Mouse (Mus musculus) gastrocnemius, postnatal 36 days (tissue): ENCODE results near the gene B3gat3. TPM values are rescaled to one million over a fixed set of nuclear protein-coding genes. Genes with fewer than 3 reads are reported as not detected.
A peak's percentile ranks its signal among the peaks of the same experiment; 100 is the strongest.
"Not testable (repeated sequence)": the region's sequence is repeated elsewhere in the genome, so short reads cannot be mapped to it uniquely, and the experiment has no call there.

Source experiments
- DNase-seq, 2 experiments: peaks; one replicate each; pipeline ENCODE4 v3.0.0; 2022
- intact Hi-C: fragments of 180-260 bp; cut with DNase I; formaldehyde crosslinking; loops from one replicate; pipeline ENCODE4 v1.15.1; 2025
- total RNA-seq, 2 experiments: library from RNA; stranded (reverse); gene quantifications; 2 replicates each; pipeline ENCODE4 v1.2.3; 2021

The B3gat3 gene
- total RNA-seq, 2 experiments from 2014 or later: 28.3 to 31.2 TPM

GRCm38 (mm10) chr19:8897211-8897864 is 22.8 kb upstream of the B3gat3 start:
- intact Hi-C loops: not testable (repeated sequence)
- DNase-seq: peak; percentile 33 to 53

DNA sequence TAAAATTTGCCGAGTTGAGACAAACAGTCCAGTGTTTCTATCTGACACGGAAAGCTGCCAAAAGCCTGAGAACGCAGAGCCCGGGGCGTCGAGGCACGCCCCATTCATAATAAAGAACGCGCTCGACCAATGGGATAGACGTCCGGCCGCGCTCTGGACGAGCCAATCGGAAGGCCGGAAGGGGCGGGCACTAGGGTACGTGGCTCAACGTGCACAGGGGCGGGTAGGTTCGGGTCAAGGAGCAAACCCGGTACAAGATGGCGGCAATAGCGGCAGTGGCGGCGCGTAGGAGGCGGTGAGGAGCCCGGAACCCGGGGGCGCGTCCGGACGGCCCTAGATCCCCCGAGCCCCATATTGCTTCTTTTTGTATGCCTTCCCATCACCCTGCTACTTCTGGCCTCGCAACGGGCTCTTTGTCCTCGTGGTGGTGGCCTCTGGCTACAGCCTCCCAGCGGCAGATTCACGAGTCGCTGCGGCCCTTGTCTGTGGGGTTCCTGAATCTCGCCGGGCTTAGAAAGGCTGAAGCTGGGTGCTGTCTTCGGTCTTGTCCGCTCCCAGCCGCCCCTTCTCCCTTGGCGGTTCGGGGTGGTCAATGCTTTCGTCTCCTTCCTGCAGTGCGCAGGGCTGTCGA is 22.2 kb upstream of the B3gat3 start, which contains the start of gene Ganab:
Gene Ganab (plus strand): TSS at position 207 of the 631 bp plus-strand sequence.
- DNase-seq: peak; percentile 89 to 93
- intact Hi-C loops: no loop called here

DNA sequence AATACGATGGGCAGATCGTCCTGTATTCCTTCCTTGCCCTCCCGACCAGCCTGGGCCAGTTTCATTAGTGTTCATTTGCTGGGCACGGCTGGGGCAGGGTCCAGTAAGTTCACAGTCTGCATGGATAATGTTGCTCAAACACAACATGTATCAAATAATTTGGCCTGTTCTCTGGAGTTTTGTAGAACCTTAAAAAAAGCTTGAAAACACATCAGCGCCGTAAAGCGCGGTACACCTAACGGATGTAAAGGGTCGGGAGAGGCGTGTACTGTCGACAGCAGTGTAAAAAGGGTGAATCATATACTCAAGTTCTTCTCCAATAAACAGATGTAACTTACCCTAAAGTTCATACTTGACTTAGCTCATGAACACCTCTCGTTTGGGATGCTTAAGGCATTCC is 21.6 kb upstream of the B3gat3 start:
- no peak for DNase-seq
- intact Hi-C loops: no loop called here

DNA sequence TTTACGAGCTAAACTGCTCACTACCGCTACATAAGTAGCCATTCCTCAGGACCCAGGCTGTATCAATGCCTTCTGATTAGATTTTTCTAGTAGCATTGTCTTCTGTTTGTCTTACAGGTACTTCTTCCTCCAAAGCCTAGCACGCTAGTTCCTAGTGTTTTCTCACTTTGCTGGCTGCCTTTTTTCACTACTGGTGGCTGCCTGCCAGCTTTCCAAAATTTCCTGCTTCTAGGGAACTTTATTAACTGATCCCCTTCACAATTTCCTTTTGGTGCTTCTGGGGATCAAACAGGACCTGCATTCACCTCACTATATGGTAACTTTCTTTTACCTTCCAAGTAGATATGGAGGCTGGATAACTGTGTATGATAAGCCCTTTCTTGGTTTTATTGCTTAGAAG is 21.1 kb upstream of the B3gat3 start:
- intact Hi-C loops: no loop called here

DNA sequence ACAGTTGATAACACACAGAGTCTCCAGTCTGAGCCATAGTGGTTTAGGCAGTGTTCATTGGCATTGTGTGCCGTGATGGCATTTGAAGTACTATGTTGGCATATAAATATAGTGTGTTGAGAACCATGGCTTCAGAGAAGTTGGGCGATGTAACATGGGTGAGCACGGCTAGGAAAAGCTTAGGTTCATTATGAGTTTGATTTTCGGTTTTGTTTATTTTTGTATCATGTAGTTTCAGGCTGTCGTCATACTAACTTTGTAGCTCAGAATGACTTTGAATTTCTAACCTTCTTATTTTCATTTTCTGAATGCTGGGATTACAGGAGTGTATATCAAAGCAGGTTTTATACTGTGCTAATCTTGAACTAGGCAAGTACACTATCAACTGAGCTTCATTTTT is 16.8 kb upstream of the B3gat3 start:
- no peak for DNase-seq
- intact Hi-C loops: no loop called here

More for the DNA sequence above, 21.1 kb upstream of the B3gat3 start:
- no peak for DNase-seq

GRCm38 (mm10) chr19:8908531-8908930 is 11.6 kb upstream of the B3gat3 start:
- DNase-seq: no peak
- intact Hi-C loops: no loop called here

- intact Hi-C loops: loop anchor here (1.0 kb wide), 1 partner anchor 23 kb away; no protein-coding TSS in a partner anchor
- DNase-seq: no peak
Measured at GRCm38 (mm10) chr19:8911810-8912209, 8.4 kb upstream of the B3gat3 start.

GRCm38 (mm10) chr19:8914212-8914611 is 6.0 kb upstream of the B3gat3 start:
- no peak for DNase-seq
- intact Hi-C loops: no loop called here

- intact Hi-C loops: no loop called here
Measured at GRCm38 (mm10) chr19:8919000-8919399, 1.2 kb upstream of the B3gat3 start.

DNA sequence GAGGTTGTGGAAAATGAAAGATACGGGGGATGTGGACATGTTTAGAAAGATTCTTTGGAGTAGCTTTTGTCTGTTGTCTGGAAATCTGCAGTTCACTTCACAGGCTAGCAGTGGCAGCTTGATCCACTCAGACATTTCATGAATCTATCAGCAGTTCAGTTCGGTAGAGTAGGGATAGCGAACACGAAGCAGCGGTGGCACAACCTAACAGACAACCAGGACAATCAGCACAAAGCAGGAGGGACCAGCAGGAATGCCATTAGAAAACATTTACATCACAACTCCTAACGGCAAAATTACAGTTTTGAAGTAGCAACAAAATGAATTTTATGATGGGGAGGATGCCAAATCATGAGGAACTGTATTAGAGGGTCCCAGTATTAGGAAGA is 496 bp upstream of the B3gat3 start:
- DNase-seq: no peak
- intact Hi-C loops: no loop called here

More at GRCm38 (mm10) chr19:8919000-8919399, 1.2 kb upstream of the B3gat3 start:
- DNase-seq: no peak

DNA sequence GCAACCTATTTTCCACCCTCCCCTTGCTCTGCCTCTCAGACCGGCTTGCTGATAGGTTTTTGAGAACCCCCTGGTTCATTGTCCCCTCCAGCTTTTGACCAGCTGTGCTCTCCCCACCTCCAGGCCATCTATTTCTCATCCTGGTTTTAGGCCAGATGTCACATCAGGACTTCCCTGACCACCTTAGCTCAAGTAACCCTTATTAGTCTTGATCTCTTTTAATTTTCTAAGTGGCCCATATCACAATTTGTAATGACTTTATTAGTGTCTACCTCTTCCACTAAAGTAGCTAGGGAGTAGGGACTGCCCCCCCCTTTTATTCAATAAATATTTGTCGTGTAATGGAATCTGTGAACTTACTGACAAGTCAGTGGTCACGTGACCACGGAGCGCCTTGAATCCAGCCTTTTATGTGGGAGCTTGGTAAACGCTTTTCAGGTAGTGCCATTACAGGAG is 690 bp downstream of the B3gat3 start:
- intact Hi-C loops: no loop called here
- DNase-seq: no peak

DNA sequence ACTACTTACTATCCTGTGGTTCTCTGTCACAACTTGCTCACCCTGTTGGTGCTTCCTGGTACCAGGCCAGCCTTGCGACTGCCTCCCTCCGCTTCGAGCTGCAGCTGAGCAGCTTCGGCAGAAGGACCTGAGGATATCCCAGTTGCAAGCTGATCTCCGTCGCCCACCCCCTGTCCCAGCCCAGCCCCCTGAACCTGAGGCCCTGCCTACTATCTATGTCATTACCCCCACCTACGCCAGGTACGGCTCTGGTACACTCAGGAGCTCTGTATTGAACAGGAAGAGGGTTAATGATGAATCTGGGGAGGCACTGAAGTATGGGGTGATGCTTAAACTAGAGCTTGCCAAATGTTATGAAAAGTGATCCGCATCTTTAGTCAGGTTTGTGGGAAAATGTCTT is 1.6 kb downstream of the B3gat3 start:
- intact Hi-C loops: no loop called here
- no peak for DNase-seq

- intact Hi-C loops: no loop called here
- no peak for DNase-seq
Measured at GRCm38 (mm10) chr19:8926766-8927165, 6.6 kb downstream of the B3gat3 start.

- no peak for DNase-seq
- intact Hi-C loops: loop anchor here (2.0 kb wide), 1 partner anchor 55 kb away; no protein-coding TSS in a partner anchor
Measured at GRCm38 (mm10) chr19:8927891-8928525, 7.8 kb downstream of the B3gat3 start.

- peak in 1 of 2 experiments; percentile 31 for DNase-seq
- intact Hi-C loops: loop anchor here (2.0 kb wide), 1 partner anchor 56 kb away; no protein-coding TSS in a partner anchor
Measured at GRCm38 (mm10) chr19:8928689-8929223, 8.6 kb downstream of the B3gat3 start.

DNA sequence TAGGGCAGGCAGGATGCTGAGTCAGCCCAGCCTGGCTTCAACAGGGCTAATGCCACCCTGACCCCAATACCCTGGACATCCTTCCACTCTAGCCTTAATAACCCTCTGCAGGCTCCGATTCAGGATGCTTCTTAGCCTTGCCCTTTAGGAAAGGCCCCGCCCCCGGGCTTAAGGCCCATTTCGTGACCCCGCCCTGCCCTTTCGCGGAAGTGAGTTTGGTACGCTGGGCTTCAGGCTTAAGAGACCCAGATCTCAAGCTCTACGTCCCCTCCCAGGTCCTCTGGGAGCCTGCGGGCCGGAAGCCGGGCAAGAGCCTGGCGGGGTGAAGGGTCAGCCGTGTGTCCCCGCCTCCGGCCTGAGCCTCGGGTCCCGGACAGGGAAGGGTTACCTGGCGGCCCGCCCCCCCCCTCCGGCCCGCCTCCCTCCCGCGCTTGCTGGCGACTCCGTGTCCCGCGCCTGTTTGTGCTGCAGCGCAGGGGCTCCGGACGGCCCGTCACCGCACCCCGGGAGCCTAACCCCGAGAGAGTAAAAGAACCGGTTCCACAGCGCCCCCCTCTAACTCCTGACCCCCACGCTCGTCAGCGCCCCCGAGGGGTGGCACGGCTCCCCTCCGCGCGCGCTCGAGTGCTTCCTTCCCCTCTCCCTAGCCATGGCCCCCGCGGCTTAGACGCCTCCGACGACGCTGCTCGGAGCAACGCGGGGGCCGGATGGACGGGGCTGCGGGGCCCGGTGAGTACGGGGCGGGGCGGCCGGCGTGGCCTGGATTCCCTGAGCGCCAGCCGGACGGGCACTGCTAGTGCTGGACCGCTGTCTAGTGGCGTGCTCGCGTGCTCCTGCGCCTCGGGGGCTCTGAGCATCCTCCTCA is 9.3 kb downstream of the B3gat3 start, which contains the start of the genes Rom1 and Eml3:
Gene Rom1 (minus strand): TSS at position 133 of the 865 bp plus-strand sequence.
Gene Eml3 (plus strand): TSS at position 329 of the 865 bp plus-strand sequence.
- intact Hi-C loops: loop anchor here (2.0 kb wide), 1 partner anchor 57 kb away; no protein-coding TSS in a partner anchor
- peak; percentile 93 to 96 for DNase-seq

GRCm38 (mm10) chr19:8930117-8930516 is 9.9 kb downstream of the B3gat3 start:
- DNase-seq: no peak
- intact Hi-C loops: no loop called here

DNA sequence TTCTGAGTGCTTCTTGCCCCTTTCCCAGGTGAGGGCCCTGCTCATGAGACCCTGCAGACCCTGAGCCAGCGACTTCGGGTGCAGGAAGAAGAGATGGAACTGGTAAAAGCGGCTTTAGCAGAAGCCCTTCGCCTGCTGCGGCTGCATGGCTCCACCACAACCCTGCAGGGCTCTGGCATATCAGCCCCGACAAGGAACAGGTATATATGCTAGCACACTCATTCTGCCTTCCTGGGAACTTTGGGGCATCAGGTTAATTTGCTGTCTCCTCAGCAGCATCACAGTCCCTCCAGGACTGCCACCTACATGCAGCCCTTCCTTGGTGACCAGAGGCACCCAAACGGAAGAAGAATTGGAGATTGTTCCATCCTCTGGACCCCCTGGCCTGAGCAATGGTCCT is 10.6 kb downstream of the B3gat3 start:
- DNase-seq: no peak
- intact Hi-C loops: no loop called here

- intact Hi-C loops: no loop called here
- no peak for DNase-seq
Measured at GRCm38 (mm10) chr19:8936736-8937135, 16.6 kb downstream of the B3gat3 start.
